Mouse (Mus musculus) central nervous system, embryonic 11.5 days (tissue): Measurements from ENCODE around the gene Flrt3. TPM values are rescaled to one million over a fixed set of nuclear protein-coding genes. Genes with fewer than 3 reads are reported as not detected.

ENCODE experiments used
- polyA plus RNA-seq: library from polyadenylated mRNA; depleted of rRNA; stranded (reverse); fragments of >200 nt; gene quantifications from 2 replicates; pipeline ENCODE4 v1.2.3, GENCODE M21; 2012; rRNA removed

Flrt3 gene
- 17.5 and 27.3 TPM in 2 replicates for polyA plus RNA-seq

GRCm38 (mm10) chr2:140670963-140671702, at the start of gene Flrt3:
TSS of gene Flrt3 (minus strand) at chr2:140671469.

